Mouse (Mus musculus): ENCODE measurements around the gene Pigh.

DNA sequence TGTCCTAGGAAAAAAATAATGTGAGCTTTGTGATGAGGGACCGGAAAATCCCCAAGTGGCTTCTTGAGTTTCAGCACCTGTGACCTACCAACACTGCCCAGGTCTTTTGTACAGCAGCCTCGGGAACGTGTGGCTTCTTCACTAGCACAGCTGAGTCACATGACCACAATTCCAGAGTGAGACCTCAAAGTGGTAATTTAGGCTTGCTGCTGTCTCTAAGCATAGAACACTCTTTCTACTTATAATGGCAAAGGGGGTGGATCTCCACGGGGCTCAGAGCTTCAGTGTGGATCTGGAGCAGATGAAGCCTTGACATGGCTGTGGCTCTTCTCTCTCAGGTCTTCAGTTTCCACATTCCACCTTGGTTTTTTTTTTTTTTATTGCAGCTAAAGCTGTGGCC is 45.7 kb upstream of the Pigh start:
- TF ChIP-seq CTCF (IDR thresholded peaks at IDR 0.05; ENCODE audit: extremely low read depth, insufficient read length, insufficient replicate concordance, low read depth, low read length): no peak
- TF ChIP-seq POLR2A (IDR thresholded peaks at IDR 0.05; ENCODE audit: low read depth, low read length): no peak

All from small intestine, adult 2 months (tissue).